Mouse (Mus musculus) 3T3-L1 (cell line): ENCODE measurements around the gene Gm9821.

ENCODE experiments used
- DNase-seq: peaks from one replicate; pipeline ENCODE4 v3.0.0-alpha.2; 2015; ENCODE audit warnings: low read depth, low spot score

Gm9821 gene

GRCm38 (mm10) chr2:91971231-91972097 is 26.0 kb downstream of the Gm9821 start:
- DNase-seq, result no peak

- no peak for DNase-seq
These were observed 26.6 kb downstream of the Gm9821 start for GRCm38 (mm10) chr2:91972121-91972566.

GRCm38 (mm10) chr2:91973416-91974135 is 28.1 kb downstream of the Gm9821 start:
- DNase-seq, result no peak

- DNase-seq, result no peak
These were observed 30.4 kb downstream of the Gm9821 start, which contains the start of gene Dgkz for GRCm38 (mm10) chr2:91975581-91976541. Gene Dgkz (minus strand): TSS chr2:91975864.

GRCm38 (mm10) chr2:91977960-91978359 is 32.5 kb downstream of the Gm9821 start:
- no peak for DNase-seq

- no peak for DNase-seq
These were observed 33.0 kb downstream of the Gm9821 start for GRCm38 (mm10) chr2:91978547-91978946.

GRCm38 (mm10) chr2:91980245-91980644 is 34.7 kb downstream of the Gm9821 start:
- DNase-seq, result no peak

- DNase-seq, result no peak
These were observed 35.3 kb downstream of the Gm9821 start for GRCm38 (mm10) chr2:91980830-91981229.

GRCm38 (mm10) chr2:91984439-91984838 is 38.9 kb downstream of the Gm9821 start:
- no peak for DNase-seq

- DNase-seq, result no peak
These were observed 39.5 kb downstream of the Gm9821 start for GRCm38 (mm10) chr2:91984906-91985525.

GRCm38 (mm10) chr2:91986071-91986470 is 40.6 kb downstream of the Gm9821 start:
- DNase-seq, result no peak

GRCm38 (mm10) chr2:91987542-91987941 is 42.0 kb downstream of the Gm9821 start:
- DNase-seq, result peak; percentile 94

GRCm38 (mm10) chr2:91989750-91990149 is 44.2 kb downstream of the Gm9821 start:
- peak; percentile 54 for DNase-seq

GRCm38 (mm10) chr2:91993409-91993808 is 47.9 kb downstream of the Gm9821 start:
- DNase-seq, result no peak

GRCm38 (mm10) chr2:91996006-91996405 is 50.5 kb downstream of the Gm9821 start:
- DNase-seq, result no peak
